Mouse (Mus musculus) cerebellum, postnatal 36 days (tissue): Measurements from ENCODE around the gene Clrn2.
A peak's percentile ranks its signal among the peaks of the same experiment; 100 is the strongest.

Source experiments
- DNase-seq, 2 experiments: peaks; one replicate each; pipeline ENCODE4 v3.0.0; 2021 to 2022; ENCODE audit warnings: mixed read lengths in 2 of 2

The Clrn2 gene

GRCm38 (mm10) chr5:45454456-45454855 lies 905 bp downstream of the Clrn2 start:
- DNase-seq, result no peak

DNA sequence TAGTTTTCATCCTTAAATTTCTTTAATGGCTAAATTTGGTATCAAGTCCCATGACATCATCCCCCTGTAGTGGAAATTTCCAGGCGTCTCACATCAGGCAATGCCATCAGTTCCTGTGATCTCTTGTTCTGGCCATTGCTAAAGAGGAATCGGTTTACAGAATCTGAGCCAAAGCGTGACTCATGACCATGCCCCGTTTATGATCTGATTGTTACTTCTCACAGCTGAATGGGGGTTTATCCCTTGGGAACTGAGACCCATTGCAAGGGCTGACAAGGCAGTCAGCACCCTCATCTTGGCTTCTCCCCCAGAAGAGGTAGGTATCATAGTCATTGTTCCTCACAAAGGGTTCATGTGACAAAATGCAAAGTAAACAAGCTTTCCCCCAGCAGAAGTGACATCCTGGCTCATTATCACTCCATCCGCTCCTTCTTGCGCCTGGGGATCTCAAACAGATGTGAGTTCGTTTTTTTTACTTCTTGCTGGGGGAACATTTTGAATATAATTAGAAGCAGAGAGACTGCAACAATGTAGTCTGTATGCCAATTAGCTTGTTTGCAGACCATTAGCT lies 19.4 kb downstream of the Clrn2 start:
- no peak for DNase-seq

GRCm38 (mm10) chr5:45473521-45473920 lies 20.0 kb downstream of the Clrn2 start:
- DNase-seq, result no peak

DNA sequence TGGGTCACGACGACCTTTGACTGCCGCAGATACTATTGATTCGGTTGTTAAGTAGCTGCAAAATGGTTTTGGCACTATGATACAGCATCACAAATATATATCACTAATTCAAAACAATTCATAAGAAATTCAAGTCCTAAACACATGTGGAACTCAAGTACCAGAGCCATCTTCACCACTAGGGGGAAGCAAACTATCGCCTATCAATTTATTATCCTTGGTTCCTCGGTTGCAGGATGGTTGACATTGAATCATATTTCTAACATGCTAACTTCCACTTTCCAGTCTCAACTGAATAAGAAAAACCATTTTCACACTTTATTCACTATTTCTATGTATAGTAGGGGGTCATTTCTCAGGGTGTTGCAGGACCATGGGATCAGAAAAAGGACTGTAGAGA lies 20.7 kb downstream of the Clrn2 start:
- DNase-seq, result peak in 1 of 2 experiments; percentile 56

DNA sequence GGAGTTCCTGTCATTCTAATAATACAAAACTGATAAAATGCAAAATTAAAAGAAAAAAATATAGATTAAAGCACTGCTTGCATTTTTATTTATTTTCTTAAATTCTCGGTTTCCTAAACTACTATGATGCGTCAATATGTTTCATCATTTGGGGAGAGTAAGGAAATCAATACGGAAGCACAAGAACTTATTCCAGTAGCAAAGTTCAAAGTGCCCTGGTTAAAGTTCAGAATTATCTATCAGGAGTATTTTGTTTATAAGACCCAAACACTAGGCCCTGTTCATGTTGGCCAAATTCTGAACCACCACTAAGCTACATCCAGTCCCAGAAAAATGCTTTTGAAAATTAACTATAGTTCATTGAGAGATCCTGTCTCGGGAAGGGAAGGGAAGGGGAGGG lies 21.2 kb downstream of the Clrn2 start:
- no peak for DNase-seq

- DNase-seq, result no peak
Observed at GRCm38 (mm10) chr5:45475771-45476170, 22.2 kb downstream of the Clrn2 start.

DNA sequence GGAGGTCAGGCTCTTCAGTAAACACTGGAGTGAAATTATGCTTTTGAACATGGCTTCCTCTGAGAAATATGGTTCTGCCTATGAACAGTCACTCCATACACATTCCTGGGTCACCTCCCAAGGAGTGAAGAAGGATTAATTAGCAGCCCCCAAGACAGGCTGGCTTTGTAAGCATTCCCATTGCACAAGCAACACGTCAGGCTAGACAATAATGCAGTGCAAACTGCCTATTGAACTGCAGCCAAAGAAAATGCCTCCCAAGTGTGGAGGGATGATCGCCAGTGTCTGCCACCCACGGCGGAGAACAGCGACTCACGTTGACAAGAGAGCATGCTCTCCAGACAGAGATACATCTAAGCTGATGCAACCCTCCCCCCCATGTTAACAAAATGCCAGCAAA lies 22.7 kb downstream of the Clrn2 start:
- DNase-seq, result no peak

- DNase-seq, result no peak
Observed at GRCm38 (mm10) chr5:45477601-45478000, 24.1 kb downstream of the Clrn2 start.

- DNase-seq, result no peak
Observed at GRCm38 (mm10) chr5:45480066-45480465, 26.5 kb downstream of the Clrn2 start.

DNA sequence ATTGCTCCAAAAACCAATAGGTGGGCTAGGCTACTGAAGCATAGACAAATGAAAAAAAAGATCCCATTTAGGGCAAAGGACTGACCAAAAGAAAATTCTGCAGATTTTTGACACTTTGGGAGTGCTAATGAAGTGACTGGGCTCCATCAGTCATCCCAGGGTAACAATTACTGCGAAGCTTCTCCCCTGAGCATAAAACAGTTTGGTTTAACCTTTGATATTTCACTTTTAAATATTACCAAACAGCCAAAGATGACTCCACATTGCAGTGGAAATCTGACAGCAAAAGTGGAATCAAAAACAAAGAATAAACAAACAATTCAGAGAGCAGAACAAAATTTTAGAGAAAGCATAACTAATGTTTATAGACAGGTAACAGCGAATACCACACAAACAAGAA lies 27.6 kb downstream of the Clrn2 start:
- no peak for DNase-seq

- DNase-seq, result no peak
Observed at GRCm38 (mm10) chr5:45482607-45483006, 29.1 kb downstream of the Clrn2 start.

GRCm38 (mm10) chr5:45483654-45484053 lies 30.1 kb downstream of the Clrn2 start:
- DNase-seq, result no peak

DNA sequence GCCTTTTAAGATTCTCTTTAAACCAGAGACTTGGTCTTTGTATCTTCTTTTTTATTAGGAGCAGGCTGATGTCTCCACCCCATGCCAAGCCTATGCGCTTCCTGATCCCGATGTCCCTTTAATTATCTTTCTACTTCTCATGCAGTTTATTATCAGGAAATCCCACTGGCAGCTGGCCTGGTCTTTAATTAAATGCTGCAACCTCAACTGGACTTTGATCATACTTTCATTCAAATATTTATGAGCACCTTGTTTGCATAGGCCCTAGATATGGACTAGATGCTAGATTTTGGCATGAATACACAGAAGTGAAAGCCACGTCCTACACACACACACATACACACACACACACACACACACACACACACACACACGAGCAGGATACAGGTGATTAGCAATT lies 38.2 kb downstream of the Clrn2 start:
- no peak for DNase-seq

- peak; percentile 95 to 99 for DNase-seq
Observed at GRCm38 (mm10) chr5:45493191-45494092, 39.9 kb downstream of the Clrn2 start, which contains the start of gene Lap3. TSS of gene Lap3 (plus strand) at chr5:45493374.

- no peak for DNase-seq
Observed at GRCm38 (mm10) chr5:45494093-45494755, 40.7 kb downstream of the Clrn2 start.

GRCm38 (mm10) chr5:45495429-45495975 lies 42.0 kb downstream of the Clrn2 start:
- DNase-seq, result no peak

GRCm38 (mm10) chr5:45496042-45496441 lies 42.5 kb downstream of the Clrn2 start:
- no peak for DNase-seq

DNA sequence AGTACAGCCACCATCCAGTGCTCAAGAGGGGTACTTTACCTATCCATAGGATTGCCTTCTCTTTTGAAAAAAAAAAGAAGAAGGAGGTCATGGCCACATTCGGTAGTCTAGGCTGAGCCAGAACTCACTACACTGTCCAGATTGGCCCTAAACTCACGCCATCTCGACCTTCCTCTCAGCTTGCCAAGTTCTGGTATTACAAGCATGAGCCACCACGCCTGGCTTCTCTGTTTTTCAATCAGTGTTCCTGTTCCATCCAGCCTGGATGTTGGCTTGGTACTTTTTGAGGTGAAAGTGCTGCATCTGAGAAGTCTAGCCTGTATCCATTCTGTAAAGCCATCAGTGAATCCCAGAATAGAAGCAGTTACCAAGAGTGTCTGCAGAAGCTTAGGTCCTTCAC lies 42.9 kb downstream of the Clrn2 start:
- DNase-seq, result no peak

- DNase-seq, result no peak
Observed at GRCm38 (mm10) chr5:45496930-45497550, 43.5 kb downstream of the Clrn2 start.

- DNase-seq, result no peak
Observed at GRCm38 (mm10) chr5:45497564-45497963, 44.0 kb downstream of the Clrn2 start.

DNA sequence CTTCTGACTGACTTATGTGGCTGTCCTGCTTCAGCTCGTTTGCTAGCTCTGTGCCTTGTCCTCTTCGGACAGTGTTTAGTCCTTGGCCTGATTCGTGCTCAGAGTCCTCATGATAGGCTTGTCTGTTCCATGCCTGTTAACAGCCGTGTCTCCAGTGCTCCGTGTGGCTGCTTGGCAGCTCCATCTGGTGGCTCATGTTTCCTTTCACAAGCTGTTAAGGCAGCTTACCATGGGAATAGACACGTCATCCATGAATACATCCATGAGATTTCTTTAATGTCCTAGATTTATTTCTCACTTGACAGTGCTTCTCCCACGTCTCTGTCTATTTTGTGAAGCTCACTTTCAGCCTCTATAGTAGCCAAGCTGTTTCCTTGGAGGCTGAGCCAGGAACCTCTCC lies 56.5 kb downstream of the Clrn2 start:
- no peak for DNase-seq

- no peak for DNase-seq
Observed at GRCm38 (mm10) chr5:45512908-45513307, 59.4 kb downstream of the Clrn2 start.

- no peak for DNase-seq
Observed at GRCm38 (mm10) chr5:45513511-45513910, 60.0 kb downstream of the Clrn2 start.
